Mouse (Mus musculus): ENCODE data around the gene 2010111I01Rik. TPM values are rescaled to one million over a fixed set of nuclear protein-coding genes. Genes with fewer than 3 reads are reported as not detected.

Gene 2010111I01Rik
- polyA plus RNA-seq, 1 experiment from 2014 or later, result 87.6 TPM

DNA sequence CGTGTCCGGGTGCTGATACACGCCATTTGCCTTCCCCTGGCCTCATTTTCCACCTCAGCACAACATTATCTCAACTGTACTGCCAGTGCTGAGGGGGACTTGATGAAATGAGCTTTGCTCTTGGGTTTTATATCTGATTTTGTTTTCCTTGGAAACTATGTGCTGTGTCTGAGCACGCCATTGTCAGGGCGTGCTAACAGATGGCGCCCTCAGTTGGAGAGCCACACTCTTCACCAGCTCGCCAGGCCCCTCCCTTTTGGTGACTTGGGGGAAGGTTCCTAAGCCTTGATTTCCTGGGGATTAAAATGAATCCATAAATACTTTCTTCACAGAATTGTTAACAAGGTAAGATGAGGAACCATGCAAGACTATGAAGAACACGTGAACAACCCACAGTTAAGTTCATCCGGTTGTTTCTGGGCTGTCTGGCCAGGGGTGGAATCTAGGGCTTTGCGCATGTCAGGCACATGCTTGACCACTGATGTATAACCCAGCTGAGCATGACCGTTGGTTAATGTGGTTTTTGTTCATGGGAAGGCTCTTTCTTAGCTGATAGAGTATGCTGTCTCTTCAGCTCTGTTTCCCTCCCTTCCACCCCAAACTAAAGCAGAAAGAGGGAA, 321.9 kb downstream of the 2010111I01Rik start:
- no peak overlapping the region for H3K4me3 ChIP-seq
- 78% methylated on average over 11 of the region's 11 CpGs for WGBS
- no peak for ATAC-seq (ENCODE audit: low read depth)

GRCm38 (mm10) chr13:63289152-63289551, 324.5 kb downstream of the 2010111I01Rik start:
- no peak for ATAC-seq (ENCODE audit: low read depth)
- no peaks in the 10 kb centered on the region for H3K27me3 ChIP-seq
- H3K27ac ChIP-seq (replicated peaks), result peak overlapping the region; percentile 7; the same call in 1 of the 2 replicates
- no peak overlapping the region for H3K4me2 ChIP-seq
- no peak overlapping the region for H3K9ac ChIP-seq
- WGBS, result 26% methylated on average over 4 of the region's 4 CpGs
- H3K4me1 ChIP-seq (replicated peaks), result peaks cover 36% of the 10 kb centered on the region
- H3K36me3 ChIP-seq, result peaks cover 26% of the 10 kb centered on the region
- H3K4me3 ChIP-seq, result no peak overlapping the region
- H3K9me3 ChIP-seq, result no peaks in the 10 kb centered on the region

More for the DNA sequence above, 321.9 kb downstream of the 2010111I01Rik start:
- Histone ChIP-seq H3K27ac (replicated peaks) (no peak overlapping the region), H3K9me3 (no peaks in the 10 kb centered on the region), H3K9ac (no peak overlapping the region), H3K36me3 (peaks cover 36% of the 10 kb centered on the region), H3K4me1 (replicated peaks) (peaks cover 26% of the 10 kb centered on the region), H3K4me2 (no peak overlapping the region), H3K27me3 (no peaks in the 10 kb centered on the region)

GRCm38 (mm10) chr13:63289687-63290086, 325.0 kb downstream of the 2010111I01Rik start:
- Histone ChIP-seq H3K27me3 (no peaks in the 10 kb centered on the region), H3K4me3 (no peak overlapping the region), H3K4me2 (no peak overlapping the region), H3K9me3 (no peaks in the 10 kb centered on the region), H3K4me1 (replicated peaks) (peaks cover 41% of the 10 kb centered on the region), H3K36me3 (peaks cover 26% of the 10 kb centered on the region), H3K27ac (replicated peaks) (no peak overlapping the region), H3K9ac (no peak overlapping the region)
- no peak for ATAC-seq (ENCODE audit: low read depth)
- 28% methylated on average over 5 of the region's 5 CpGs for WGBS

- H3K36me3 ChIP-seq, result peaks cover 26% of the 10 kb centered on the region
- no peak for ATAC-seq (ENCODE audit: low read depth)
- H3K4me3 ChIP-seq, result no peak overlapping the region
Measured at GRCm38 (mm10) chr13:63290126-63290525, 325.4 kb downstream of the 2010111I01Rik start.

DNA sequence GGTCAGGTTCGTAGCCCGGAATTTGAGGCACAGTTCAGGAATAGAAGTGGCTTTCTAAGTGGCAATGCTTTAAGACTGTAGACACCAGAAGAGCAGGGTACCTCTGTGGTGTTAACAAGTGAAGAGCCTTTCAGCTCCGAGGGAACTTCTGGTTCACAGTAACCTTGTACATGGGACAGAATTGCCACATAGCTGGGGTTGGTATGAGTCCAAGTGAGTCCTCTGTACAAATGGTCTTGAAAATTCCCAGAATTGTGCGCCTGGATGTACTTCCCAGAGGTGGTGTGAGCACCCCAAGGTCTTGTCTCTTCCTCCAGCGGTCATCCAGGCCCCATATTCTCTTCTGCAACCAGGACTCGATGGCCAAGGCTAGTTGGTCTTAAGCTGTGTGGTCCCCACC, 326.3 kb downstream of the 2010111I01Rik start:
- no peak for ATAC-seq (ENCODE audit: low read depth)
- H3K9me3 ChIP-seq, result no peaks in the 10 kb centered on the region
- peaks cover 21% of the 10 kb centered on the region for H3K36me3 ChIP-seq
- H3K4me2 ChIP-seq, result no peak overlapping the region
- no peak overlapping the region for H3K27ac ChIP-seq (replicated peaks)
- no peak overlapping the region for H3K4me3 ChIP-seq
- H3K9ac ChIP-seq, result no peak overlapping the region
- H3K4me1 ChIP-seq (replicated peaks), result peaks cover 52% of the 10 kb centered on the region
- 96% methylated on average over 6 of the region's 6 CpGs for WGBS
- H3K27me3 ChIP-seq, result no peaks in the 10 kb centered on the region

More at GRCm38 (mm10) chr13:63290126-63290525, 325.4 kb downstream of the 2010111I01Rik start:
- Histone ChIP-seq H3K27ac (replicated peaks) (no peak overlapping the region), H3K27me3 (no peaks in the 10 kb centered on the region), H3K9ac (0 out of 2 replicates have a peak overlapping the region, but pooled peaks have one; percentile 12), H3K4me1 (replicated peaks) (peaks cover 46% of the 10 kb centered on the region), H3K4me2 (no peak overlapping the region), H3K9me3 (no peaks in the 10 kb centered on the region)
- 86% methylated on average over 4 of the region's 4 CpGs for WGBS

GRCm38 (mm10) chr13:63293647-63294046, 329.0 kb downstream of the 2010111I01Rik start:
- Histone ChIP-seq H3K4me2 (no peak overlapping the region), H3K36me3 (peaks cover 24% of the 10 kb centered on the region), H3K4me3 (no peak overlapping the region), H3K27me3 (no peaks in the 10 kb centered on the region), H3K9me3 (no peaks in the 10 kb centered on the region), H3K27ac (replicated peaks) (peak overlapping the region; percentile 72), H3K9ac (no peak overlapping the region), H3K4me1 (replicated peaks) (peaks cover 49% of the 10 kb centered on the region)
- WGBS, result 42% methylated on average over 3 of the region's 3 CpGs
- ATAC-seq (ENCODE audit: low read depth), result no peak

- Histone ChIP-seq H3K9me3 (no peaks in the 10 kb centered on the region), H3K36me3 (peaks cover 32% of the 10 kb centered on the region), H3K4me1 (replicated peaks) (peaks cover 40% of the 10 kb centered on the region), H3K27ac (replicated peaks) (peak overlapping the region; percentile 72), H3K4me2 (0 out of 2 replicates have a peak overlapping the region, but pooled peaks have one; percentile 13), H3K4me3 (no peak overlapping the region), H3K9ac (peak overlapping the region; percentile 35; the same call in 1 of the 2 replicates), H3K27me3 (no peaks in the 10 kb centered on the region)
- ATAC-seq (ENCODE audit: low read depth), result peak; percentile 56; the same call in 1 of the 2 replicates
- WGBS, result 20% methylated on average over 15 of the region's 15 CpGs
Measured at GRCm38 (mm10) chr13:63294359-63295193, 329.9 kb downstream of the 2010111I01Rik start.

DNA sequence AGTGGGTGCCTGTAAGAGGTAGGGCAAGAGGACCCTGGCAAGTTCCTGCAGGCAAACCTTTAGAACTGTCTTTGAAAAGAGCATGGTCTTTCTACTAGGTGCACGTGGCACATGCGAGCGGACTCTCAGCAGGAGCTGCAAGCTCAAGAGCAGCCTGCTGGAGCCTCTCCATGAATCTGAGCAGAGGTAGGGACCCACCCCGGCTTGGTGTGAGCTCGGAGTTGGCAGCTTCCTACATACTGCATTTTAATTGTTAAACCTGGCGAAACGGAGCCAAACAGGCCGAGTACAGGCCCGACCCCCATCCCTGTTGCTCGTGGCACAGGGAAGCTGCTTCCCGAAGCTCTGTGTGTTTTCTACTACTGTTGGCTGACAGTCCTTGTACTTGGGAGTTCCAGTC, 331.6 kb downstream of the 2010111I01Rik start:
- Histone ChIP-seq H3K27me3 (no peaks in the 10 kb centered on the region), H3K4me3 (no peak overlapping the region), H3K27ac (replicated peaks) (no peak overlapping the region), H3K9me3 (no peaks in the 10 kb centered on the region), H3K4me2 (no peak overlapping the region), H3K36me3 (peaks cover 46% of the 10 kb centered on the region), H3K4me1 (replicated peaks) (peaks cover 33% of the 10 kb centered on the region), H3K9ac (no peak overlapping the region)
- no peak for ATAC-seq (ENCODE audit: low read depth)
- 90% methylated on average over 11 of the region's 11 CpGs for WGBS

DNA sequence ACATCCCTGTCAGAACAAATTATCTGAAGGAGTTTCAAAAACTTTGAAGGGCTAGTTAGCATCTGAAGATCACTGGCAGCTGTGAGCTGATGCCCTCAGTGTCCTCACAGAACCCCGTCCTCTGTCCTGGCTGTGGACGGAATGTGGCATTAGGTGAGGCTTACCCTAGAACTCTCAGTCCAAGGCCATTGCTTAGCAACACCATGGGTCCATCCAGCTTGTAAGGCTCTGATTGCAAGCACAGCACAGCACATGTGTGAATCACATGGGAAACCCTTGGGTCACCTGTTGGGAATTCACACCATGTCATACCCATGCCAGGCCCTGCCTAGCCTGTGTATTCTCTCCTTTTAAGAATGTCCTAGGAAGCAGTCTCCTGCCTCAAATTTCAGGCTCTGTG, 332.3 kb downstream of the 2010111I01Rik start:
- H3K36me3 ChIP-seq, result peaks cover 51% of the 10 kb centered on the region
- 95% methylated on average over 2 of the region's 2 CpGs for WGBS
- H3K9ac ChIP-seq, result no peak overlapping the region
- no peaks in the 10 kb centered on the region for H3K9me3 ChIP-seq
- ATAC-seq (ENCODE audit: low read depth), result no peak
- H3K27me3 ChIP-seq, result no peaks in the 10 kb centered on the region
- H3K4me2 ChIP-seq, result no peak overlapping the region
- H3K27ac ChIP-seq (replicated peaks), result no peak overlapping the region
- H3K4me3 ChIP-seq, result no peak overlapping the region
- peaks cover 39% of the 10 kb centered on the region for H3K4me1 ChIP-seq (replicated peaks)

DNA sequence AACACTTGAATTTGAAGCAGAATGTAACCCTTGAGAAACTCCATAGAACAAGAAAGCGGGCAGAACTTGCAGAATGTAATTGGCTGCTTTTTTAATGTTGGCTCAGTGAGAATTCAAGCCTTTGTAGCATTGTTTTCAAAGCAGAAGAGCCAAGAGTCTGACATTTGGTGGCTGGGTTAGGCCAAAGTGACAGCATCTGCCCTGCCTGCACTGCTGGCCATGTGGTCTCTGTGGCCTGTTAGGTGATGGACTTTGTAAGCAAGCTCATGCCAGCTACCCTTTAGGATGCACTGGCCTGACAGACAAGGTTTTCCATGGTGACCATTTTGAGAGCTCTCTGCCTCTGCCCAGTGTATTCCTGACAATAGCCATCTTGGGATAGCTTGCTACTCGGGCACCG, 333.2 kb downstream of the 2010111I01Rik start:
- Histone ChIP-seq H3K4me1 (replicated peaks) (peaks cover 39% of the 10 kb centered on the region), H3K27ac (replicated peaks) (no peak overlapping the region), H3K4me3 (no peak overlapping the region), H3K27me3 (no peaks in the 10 kb centered on the region), H3K9ac (no peak overlapping the region), H3K36me3 (peaks cover 55% of the 10 kb centered on the region), H3K9me3 (no peaks in the 10 kb centered on the region), H3K4me2 (no peak overlapping the region)
- ATAC-seq (ENCODE audit: low read depth), result no peak
- 78% methylated on average over 3 of the region's 3 CpGs for WGBS

DNA sequence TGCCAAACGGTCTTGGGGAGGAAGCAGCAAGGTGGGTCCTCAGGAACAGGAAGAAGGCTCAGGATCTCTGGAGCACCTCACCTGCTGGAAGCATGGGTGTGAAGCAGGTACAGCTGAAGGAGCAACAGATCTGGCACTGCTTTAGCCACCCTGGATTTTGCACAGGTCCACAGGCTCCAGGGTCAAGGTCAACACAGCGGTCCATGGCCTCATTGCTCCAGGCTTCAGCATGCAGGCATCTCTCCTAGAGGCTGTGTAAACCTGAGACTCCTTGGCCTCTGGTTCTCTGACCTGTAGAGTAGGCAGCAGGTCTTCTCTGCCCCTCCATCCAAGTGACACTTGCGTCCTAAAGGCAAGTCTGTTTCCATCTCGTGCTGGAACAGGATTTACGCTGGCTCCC, 334.2 kb downstream of the 2010111I01Rik start:
- H3K27ac ChIP-seq (replicated peaks), result no peak overlapping the region
- H3K4me1 ChIP-seq (replicated peaks), result peaks cover 32% of the 10 kb centered on the region
- H3K4me3 ChIP-seq, result no peak overlapping the region
- 92% methylated on average over 5 of the region's 5 CpGs for WGBS
- H3K4me2 ChIP-seq, result no peak overlapping the region
- peaks cover 65% of the 10 kb centered on the region for H3K36me3 ChIP-seq
- no peak overlapping the region for H3K9ac ChIP-seq
- H3K9me3 ChIP-seq, result no peaks in the 10 kb centered on the region
- ATAC-seq (ENCODE audit: low read depth), result no peak
- H3K27me3 ChIP-seq, result no peaks in the 10 kb centered on the region

GRCm38 (mm10) chr13:63300929-63301328, 336.2 kb downstream of the 2010111I01Rik start:
- no peak overlapping the region for H3K9ac ChIP-seq
- peaks cover 34% of the 10 kb centered on the region for H3K4me1 ChIP-seq (replicated peaks)
- no peak overlapping the region for H3K4me3 ChIP-seq
- H3K36me3 ChIP-seq, result peaks cover 70% of the 10 kb centered on the region
- no peaks in the 10 kb centered on the region for H3K9me3 ChIP-seq
- no peak overlapping the region for H3K4me2 ChIP-seq
- H3K27me3 ChIP-seq, result no peaks in the 10 kb centered on the region
- no peak overlapping the region for H3K27ac ChIP-seq (replicated peaks)
- 68% methylated on average over 7 of the region's 7 CpGs for WGBS
- ATAC-seq (ENCODE audit: low read depth), result no peak
